Mouse (Mus musculus) gastrocnemius, adult 18-20 months (tissue): ENCODE data around the gene Smad3. TPM values are rescaled to one million over a fixed set of nuclear protein-coding genes. Genes with fewer than 3 reads are reported as not detected.

Source experiments
- DNase-seq: peaks from one replicate; pipeline ENCODE4 v3.0.0; 2021; ENCODE audit warnings: low spot score
- total RNA-seq, 2 experiments: library from RNA; stranded (reverse); gene quantifications; 2 replicates each; pipeline ENCODE4 v1.2.3; 2021

The Smad3 gene
- total RNA-seq, 2 experiments from 2014 or later: 56.8 to 76.4 TPM

DNA sequence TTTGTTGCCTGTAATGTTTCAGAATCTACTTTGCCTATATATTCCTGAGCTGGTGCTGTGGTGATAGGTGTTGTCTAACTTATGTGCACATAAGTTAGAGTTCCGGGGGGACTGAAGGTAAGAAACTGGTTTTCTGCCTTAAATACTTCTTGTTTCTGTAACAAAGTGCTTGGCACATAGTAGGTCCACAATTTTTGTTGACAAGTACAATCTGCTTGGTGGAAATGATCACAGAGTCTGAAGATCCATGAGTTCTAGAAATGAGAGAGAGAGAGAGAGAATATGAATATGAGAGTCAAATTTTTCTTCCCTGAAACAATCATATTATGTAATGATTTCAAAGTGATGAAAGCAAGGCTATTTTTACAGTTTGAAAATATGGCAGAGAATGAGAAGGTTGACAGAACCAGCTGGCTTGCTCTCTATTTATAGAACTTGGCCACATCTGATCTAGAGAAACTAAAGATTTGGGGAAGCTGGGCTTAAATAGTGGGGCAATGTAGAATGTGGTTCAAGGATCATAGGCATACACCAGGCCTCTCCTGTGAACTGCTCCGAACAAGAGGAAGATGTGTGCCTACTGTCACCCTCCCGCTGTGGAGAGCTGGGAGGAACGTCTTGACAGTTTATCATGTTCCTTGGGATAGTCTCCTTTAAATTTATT lies 115.7 kb downstream of the Smad3 start:
- no peak for DNase-seq

DNA sequence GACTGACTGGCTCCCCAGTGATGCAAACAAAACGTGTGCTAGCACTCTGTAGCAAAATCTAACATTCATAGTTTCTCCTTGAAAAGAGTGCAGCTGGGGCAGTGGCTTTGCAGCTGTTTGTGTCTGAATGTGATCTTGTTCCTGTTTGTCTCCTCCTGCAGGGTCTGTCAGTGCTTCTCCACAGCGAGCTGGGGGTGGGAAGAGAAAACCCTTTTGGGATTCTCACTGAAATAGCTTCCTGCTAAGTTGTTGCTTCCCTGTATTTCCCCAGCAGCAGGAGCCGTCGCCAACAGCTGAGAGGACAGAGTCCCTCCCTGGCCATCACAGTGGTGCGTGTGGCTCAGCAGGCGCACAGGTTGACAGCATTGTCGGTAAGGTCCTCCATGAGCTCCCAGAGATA lies 121.7 kb downstream of the Smad3 start:
- no peak for DNase-seq

DNA sequence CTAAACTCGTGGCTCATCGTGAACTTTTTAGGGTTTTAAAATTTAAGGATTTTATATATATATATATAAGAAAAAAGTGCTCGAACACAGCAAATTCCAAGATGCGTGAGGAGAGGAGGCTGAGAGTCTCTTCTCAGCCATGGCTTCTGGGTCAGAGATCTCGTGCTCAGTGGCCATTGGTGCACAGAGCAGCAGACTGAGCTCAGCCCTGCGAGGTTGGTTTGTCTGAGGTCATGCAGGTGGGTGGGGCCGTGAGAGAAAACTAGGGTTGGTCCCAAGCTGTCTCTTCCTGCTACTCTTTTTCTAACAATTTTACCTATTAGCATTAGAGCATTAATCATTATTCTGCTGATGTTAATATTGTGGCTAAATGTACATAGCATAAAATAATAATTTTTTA lies 124.5 kb downstream of the Smad3 start:
- DNase-seq: no peak

DNA sequence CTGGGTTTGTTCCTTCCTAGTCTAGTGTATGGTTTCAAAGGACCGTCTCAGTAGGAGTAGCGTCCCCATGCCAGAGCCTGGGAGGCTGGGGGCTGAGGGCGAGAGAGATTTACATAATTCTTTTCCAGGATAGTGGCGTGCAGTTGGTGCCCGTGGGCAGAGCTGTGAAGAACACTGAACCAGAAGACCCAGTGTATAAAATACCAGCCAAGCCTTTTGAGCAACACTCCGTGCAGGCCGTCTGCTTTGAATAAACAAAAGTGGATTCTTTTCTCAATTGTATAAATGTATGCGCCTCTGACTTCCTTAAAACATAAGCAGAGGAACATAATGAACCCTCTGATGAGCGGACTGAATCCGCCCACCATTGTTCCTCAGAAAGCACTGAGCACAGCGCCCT lies 124.9 kb downstream of the Smad3 start:
- no peak for DNase-seq

DNA sequence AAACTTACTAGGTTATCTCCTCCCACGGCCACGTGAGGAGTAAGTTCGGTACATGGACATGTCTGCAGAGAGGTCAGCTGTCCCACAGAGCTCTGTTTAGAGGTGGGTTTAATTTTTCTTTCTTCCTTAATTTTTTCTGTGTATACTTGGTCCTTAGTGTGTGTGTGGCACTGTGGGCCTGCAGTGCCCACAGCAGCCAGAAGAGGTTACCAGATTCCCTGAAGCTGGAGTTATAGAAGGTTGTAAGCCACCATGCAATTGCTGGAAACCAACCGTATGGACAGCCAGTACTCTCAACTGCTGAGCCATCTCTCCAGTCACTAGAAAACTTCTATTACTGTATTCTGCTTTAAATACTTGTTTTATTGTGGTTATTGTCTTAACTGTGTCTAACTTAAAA lies 125.7 kb downstream of the Smad3 start:
- no peak for DNase-seq

DNA sequence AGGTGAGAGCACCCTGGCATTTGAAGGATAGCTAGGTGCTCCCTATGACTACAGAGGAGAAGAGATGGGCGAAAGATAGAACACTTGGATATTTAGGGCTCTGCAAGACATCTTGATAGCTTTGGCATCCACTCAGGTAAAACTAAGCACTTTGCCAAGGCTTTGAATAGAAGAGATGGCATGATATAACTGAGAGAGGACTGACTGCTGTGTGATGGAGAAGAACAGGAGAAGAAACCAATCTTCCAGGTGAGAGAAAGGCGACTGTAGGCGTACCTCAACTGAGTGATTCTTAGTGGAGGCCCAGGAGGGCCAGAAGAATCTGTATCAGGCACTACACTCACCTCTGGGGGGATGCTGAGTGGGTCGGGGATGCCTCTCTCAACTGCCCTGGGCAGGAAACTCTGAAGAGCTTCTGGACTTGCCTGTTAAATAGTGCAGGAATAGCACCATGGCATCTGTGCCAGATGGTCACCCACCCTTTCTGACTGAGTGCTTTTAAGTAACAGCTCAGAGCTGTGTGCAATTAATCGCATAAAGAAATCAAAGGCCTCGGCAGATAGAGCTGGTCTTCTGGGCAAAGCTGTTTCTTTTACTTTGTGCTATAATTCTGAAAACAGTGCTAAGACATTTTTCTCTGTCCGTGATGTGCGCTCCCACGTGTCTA lies 132.6 kb downstream of the Smad3 start:
- DNase-seq: no peak

DNA sequence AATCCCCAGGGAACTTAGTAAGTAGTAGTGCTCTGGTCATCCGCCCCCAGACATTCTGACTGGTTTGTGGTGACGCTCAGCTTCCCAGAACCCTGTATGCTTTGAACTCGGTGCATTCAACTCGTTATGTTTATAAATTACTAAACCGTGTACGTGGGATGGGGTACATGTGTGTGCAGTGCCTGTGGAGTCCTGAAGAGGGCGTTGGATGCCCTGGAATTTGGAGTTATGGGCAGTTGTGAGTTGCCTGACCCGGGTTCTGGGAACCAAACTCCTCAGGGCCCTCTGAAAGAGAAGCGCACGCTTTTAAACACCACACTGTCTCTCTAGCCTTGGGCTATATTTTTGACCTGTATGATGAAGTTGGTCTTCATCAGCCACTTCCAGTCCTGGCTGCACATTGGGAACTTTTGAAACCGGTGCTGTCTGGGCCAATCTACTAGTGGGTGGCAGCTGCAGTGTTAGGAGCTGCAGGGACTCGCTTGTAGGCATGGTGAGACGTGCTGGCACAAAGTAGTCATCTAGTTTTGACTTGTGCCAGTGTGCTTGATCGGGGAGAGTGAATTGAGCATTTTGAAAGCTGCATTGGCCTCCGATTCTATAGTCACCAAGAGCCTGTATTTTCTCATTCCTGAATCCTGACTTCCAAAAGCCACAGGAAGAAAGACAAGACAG lies 133.8 kb downstream of the Smad3 start:
- no peak for DNase-seq

DNA sequence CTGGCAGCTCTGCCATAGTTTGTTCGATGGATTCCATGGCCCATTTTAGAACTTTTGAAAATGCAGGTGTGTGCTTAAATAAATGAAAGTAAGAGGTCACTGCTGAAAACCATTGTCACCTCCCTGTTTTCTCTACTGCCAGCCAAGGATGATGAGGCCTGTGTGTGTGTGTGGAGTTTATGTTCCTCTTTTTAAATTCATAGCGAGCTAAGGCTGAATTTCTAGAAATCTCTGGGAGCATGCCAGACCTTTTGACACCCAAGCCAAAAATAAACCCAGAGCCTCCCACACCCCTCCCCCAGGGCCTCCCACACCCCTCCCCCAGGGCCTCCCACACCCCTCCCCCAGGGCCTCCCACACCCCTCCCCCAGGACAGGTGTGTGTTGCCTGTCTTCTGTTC lies 139.8 kb downstream of the Smad3 start:
- no peak for DNase-seq

DNA sequence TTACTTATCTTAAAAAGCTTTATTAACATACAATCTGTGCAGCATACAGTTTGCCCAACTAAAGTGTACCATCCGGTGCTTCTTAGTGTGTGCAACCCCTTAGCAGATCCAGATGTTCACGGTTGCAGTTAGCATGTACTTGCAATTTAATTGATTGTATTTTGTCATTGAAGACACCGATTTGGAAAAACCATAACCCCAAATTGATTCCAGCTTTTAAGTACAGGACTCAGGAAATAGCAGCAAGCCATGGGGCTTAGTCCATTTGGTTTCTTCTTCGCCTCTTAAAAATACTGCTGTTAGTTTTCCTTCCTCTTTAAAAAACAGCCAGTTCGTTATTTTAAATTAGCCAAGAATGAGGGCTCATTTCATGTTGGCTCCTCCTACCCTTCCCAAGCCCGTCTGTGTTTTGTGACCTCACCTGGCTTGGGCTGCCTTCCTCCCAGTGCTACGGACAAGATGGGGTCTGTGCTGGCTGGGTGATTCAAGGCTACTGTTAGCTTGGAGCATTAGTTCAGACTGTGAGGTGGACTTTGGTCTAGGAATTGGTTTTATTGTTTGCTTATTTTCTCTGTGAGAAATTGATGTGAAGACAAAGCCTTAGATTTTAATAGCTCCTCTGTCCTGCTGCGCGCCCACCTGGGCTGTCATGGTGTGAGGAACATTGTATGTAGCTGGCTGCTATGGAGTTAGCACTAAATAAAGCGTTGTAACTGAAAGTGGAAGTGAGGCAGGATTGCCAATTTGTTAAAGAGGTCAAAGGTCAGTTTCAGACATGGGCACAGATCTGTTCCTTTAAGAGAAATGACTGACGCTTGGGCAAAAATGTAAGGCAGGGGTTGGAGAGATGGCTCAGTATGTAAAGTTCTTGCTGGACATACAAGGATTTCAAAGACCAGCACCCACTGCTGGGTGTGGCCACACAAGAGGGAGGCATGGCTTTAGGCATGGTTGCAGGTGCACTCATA lies 143.5 kb downstream of the Smad3 start:
- no peak for DNase-seq

DNA sequence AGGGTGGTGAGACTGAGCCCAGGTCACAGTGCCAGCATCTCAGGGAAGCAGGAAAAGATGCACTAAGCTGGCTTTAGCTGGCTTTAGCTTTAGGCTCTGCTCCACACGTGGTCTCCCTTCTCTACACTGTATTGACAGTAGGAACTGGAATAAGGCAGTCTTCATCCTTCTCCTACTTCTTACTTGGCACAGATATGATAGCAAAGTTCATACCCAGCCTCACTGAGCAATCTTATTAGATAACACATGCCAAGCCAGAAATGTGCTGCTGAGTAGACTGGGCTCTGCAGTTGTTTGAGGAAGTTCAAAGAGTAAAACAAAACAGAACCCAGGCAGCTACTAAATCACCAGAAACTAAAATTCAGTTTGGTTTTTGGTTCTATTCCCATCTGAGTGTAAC lies 144.2 kb downstream of the Smad3 start:
- DNase-seq: no peak

DNA sequence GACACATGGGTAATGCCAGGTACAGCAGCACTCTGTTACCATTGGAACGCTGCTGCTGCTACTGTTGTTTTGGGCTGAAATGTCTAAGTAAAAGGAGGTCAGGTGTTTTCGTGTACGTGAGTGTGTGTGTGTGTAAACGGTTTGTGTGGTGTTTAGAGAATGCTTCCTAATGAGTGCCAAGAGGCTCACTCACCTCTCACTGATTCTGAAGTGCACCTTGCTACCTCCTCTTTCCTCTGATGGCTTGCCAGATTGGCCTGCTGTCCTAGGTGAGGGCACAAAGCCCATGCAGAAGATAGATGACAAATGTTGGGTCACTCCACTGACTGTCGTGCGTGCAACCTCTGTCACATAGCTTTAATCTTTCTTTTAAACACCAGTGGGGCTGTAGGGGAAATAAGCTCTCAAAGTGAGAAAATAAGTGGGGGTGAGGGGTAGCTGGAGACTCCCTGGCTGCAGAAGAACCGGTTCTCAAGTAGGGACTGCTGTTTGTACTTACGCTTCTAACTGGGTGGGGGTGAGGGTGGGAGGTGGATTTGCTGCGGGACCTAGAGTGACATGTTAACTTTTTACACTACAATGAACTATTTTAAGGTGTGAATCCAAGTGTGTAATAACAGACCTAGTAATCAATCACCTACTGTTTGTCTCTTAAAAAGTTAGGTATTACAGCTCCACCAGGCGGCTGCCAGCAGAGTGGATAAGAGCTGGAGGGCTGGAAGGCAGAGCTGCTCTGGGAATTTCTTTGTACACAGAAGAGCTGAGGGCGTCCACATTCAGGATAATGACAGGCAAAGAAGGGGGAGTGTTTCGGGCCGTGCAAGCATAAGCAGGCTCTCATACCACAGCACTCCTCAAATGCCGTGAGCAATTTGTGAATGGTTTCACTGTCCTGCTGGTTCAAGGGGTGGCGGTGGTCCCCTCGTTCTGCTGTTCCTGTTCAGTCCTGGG lies 145.0 kb downstream of the Smad3 start:
- DNase-seq: no peak

DNA sequence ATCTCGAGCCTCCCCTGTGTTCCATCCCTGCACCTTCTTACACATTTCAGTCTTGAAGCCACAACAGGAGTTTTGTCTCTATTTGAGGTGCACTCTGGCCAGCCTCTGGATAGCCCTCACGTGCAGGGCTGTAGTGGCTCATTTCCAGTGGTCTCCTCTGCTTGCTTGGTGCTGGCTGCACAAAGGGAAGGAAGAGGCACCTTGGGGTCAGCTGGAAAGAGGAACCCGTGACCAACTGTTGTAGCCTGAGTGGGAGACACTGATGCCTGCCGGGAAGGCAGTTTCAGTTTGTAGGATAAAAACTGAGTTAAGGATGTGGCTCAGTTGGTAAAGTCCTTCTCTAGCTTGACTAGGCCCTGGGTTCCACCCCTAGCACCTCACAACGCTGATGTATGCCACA lies 145.8 kb downstream of the Smad3 start:
- no peak for DNase-seq

DNA sequence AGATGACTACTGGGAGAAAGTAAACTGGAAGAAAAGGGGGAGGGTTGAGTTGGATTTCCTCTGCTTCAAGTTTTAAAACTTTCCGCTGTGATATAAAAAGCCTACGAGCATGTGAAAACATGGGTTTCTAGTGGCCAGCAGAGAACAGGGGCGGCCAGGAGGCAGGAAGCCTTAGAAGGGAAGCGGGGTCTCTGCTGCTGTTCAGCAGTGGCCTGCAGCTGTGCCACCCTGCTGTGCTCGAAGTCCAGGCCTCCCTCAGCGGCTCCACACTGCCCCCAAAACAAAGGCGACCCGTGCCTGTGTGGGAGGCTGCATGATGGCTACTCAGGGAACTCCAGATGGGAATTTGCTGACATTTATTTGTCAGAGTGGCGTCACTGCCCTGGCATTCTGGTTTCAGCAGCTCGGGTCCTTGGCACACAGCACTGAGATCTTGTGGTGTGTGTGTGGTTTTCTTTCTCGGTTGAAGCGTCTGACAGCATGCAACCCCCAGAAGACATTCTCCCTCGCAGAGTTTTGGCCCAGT lies 146.9 kb downstream of the Smad3 start:
- peak; percentile 63 for DNase-seq

DNA sequence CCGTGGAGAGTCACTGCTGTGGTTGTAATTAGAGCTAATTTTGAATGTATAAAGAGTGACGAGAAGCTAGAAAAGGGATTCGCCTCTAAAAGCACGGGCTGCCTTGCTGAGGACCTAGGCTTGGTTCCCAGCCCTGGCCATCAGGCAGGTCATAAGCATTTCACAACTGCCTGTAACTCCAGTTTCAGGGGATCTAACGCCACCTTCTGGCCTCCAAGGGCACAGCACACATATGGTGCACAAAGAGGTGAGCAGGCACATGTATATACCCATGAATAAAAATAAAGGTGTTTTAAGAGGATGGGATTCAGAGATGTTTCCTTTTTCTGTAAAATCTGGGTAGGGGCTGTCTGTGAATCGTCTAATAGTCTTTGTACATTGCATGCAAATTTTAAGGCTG lies 147.6 kb downstream of the Smad3 start:
- no peak for DNase-seq

DNA sequence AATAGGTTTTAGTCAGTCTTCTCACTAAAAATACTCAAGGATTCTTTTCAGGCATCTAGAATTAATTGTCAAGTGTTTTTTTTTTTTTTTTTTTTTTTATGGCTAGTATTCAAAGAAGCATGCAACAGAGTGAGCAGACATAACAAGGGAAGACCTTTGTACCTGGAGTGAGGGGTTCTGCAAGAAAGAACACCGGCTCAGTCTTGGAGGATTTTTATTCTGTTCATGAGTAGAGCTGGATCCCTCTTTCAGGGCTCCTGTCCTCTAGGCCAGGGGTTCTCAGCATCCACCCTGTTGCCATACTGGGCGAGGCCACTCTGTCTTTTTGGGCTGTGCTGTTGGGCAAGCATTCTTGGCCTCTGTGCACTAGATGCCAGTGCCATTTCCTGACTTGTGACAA lies 148.0 kb downstream of the Smad3 start:
- DNase-seq: no peak

DNA sequence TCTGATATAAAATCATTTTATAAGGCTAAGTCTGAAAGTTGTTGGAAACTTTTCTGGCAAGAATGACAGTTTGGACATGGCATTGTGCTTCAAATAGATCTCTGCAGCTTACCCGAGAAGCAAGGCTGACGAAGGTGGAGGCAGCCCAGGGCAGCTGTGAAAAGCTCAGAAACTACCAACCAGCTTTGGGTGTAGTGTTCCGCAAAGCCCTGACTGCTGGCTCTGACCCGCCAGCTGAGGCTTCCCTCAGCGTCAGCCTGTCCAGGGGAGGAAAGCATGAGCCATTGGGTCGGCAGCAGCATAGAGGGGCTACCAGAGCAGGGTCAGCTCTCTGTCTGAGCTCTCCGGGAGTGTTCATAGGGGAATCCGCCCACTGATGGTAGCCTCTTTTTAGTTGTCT lies 148.5 kb downstream of the Smad3 start:
- peak; percentile 24 for DNase-seq

DNA sequence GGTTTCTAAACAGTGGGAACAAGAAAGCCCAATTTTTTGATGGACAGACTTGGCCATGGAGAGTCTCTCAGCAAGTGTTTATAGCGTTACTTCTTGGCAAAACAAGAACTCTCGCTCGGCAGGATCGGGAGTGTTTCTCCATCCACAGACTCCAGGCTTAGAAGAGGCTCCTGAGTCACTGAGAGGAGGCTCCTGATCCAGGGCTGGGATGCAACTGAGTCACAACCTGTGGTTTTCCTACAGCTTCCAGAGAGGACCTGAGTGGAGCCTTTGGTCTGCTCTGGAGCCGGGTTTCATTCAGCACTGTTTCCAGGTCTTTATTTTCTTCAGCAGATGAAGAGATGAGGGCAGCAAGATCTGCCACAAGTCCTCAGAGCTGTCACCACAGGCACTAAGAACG lies 149.8 kb downstream of the Smad3 start:
- no peak for DNase-seq

DNA sequence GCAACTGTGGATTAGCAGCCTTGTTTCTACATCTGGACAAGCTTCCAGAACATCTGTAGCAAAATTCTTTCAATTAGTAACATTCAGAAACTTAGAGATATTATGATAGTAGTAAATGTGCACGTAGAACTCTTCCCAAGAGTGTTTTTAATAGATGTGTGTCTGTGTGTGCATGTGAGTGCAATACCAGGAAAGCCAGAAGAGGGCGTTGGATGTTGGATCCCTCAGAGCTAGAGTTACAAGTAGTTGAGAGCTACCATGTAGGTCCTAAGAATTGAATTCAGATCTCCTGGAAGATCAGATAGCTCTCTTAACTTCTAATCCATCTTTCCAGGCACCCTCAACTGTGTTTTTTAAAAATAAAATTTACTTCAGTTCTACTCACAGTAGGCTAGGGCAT lies 151.2 kb downstream of the Smad3 start:
- no peak for DNase-seq

DNA sequence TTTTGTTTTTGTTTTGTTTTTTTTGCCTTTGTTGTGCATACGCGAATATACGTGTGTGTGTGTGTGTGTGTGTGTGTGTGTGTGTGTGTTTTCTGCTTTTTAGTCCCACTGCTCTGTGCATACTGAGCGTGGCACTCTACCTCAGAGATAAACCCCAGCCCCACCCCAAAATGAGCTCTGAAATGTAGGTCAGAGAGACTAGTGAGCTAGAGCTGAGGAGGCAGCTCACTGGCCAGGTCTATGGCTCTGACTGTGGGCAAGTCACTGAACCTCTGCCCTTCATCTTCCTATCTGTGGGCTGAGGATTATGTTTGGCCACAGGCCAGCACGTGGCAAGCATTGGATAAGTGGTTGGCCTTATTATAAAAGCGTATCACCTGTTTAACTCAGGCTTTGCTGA lies 153.9 kb downstream of the Smad3 start:
- DNase-seq: no peak
